Mouse (Mus musculus): ENCODE measurements at regions not wholly inside any gene's neighbourhood (a gene's known extent, or its start where the extent isn't known, plus 50 kb on each side); places are given as distances from the start of the nearest gene placed in this dataset.

- CTCF ChIA-PET: no interaction called here
Measured at GRCm38 (mm10) chr13:51016956-51017703, 83.5 kb upstream of the Spin1 start.

- CTCF ChIA-PET: no interaction called here
Measured at GRCm38 (mm10) chr13:51017727-51018321, 82.9 kb upstream of the Spin1 start.

- CTCF ChIA-PET: no interaction called here
Measured at GRCm38 (mm10) chr13:51018366-51018765, 82.3 kb upstream of the Spin1 start.

- CTCF ChIA-PET: no interaction called here
Measured at GRCm38 (mm10) chr13:51022401-51023250, 78.1 kb upstream of the Spin1 start.

- CTCF ChIA-PET: no interaction called here
Measured at GRCm38 (mm10) chr13:51023271-51023670, 77.4 kb upstream of the Spin1 start.

- CTCF ChIA-PET: no interaction called here
Measured at GRCm38 (mm10) chr13:51026311-51026918, 74.3 kb upstream of the Spin1 start.

GRCm38 (mm10) chr13:51037850-51038450 is 62.7 kb upstream of the Spin1 start:
- CTCF ChIA-PET: no interaction called here

- CTCF ChIA-PET: no interaction called here
Measured at GRCm38 (mm10) chr13:51038955-51039354, 61.7 kb upstream of the Spin1 start.

GRCm38 (mm10) chr13:51041121-51041520 is 59.6 kb upstream of the Spin1 start:
- CTCF ChIA-PET: no interaction called here

- CTCF ChIA-PET: no interaction called here
Measured at GRCm38 (mm10) chr13:51042881-51043402, 57.7 kb upstream of the Spin1 start.
